Mouse (Mus musculus): ENCODE measurements around the gene Gk5. TPM values are rescaled to one million over a fixed set of nuclear protein-coding genes. Genes with fewer than 3 reads are reported as not detected.
A peak's percentile ranks its signal among the peaks of the same experiment; 100 is the strongest.
"Not testable (repeated sequence)": the region's sequence is repeated elsewhere in the genome, so short reads cannot be mapped to it uniquely, and the experiment has no call there.

The Gk5 gene
- polyA plus RNA-seq, 1 experiment from 2014 or later: 4.4 TPM

- ATAC-seq (ENCODE audit: low FRiP score): no peak
- no peak overlapping the region for H3K9ac ChIP-seq
- no peak overlapping the region for H3K4me2 ChIP-seq (replicated peaks)
- H3K4me3 ChIP-seq: no peak overlapping the region
- H3K9me3 ChIP-seq (replicated peaks): no peaks in the 10 kb centered on the region
- H3K27me3 ChIP-seq: no peaks in the 10 kb centered on the region
- 52% methylated on average over 4 of the region's 4 CpGs for WGBS
- H3K36me3 ChIP-seq: no peaks in the 10 kb centered on the region
- no peak overlapping the region for H3K27ac ChIP-seq
- H3K4me1 ChIP-seq: no peaks in the 10 kb centered on the region
Observed at GRCm38 (mm10) chr9:96158431-96158830, 39.3 kb downstream of the Gk5 start.

- H3K9me3 ChIP-seq (replicated peaks): no peaks in the 10 kb centered on the region
- no peak overlapping the region for H3K9ac ChIP-seq
- no peaks in the 10 kb centered on the region for H3K4me1 ChIP-seq
- no peak overlapping the region for H3K27ac ChIP-seq
- H3K4me3 ChIP-seq: no peak overlapping the region
- H3K4me2 ChIP-seq (replicated peaks): no peak overlapping the region
- WGBS: 84% methylated on average over 3 of the region's 3 CpGs
- no peak for ATAC-seq (ENCODE audit: low FRiP score)
- H3K27me3 ChIP-seq: no peaks in the 10 kb centered on the region
- no peaks in the 10 kb centered on the region for H3K36me3 ChIP-seq
Observed at GRCm38 (mm10) chr9:96159047-96159446, 39.9 kb downstream of the Gk5 start.

GRCm38 (mm10) chr9:96160767-96161166, 41.6 kb downstream of the Gk5 start:
- Histone ChIP-seq H3K27me3 (no peaks in the 10 kb centered on the region), H3K36me3 (no peaks in the 10 kb centered on the region)
- 67% methylated on average over 3 of the region's 3 CpGs for WGBS

GRCm38 (mm10) chr9:96162421-96162820, 43.3 kb downstream of the Gk5 start:
- no peak overlapping the region for H3K4me3 ChIP-seq
- H3K27ac ChIP-seq: no peak overlapping the region
- no peak for ATAC-seq (ENCODE audit: low FRiP score)
- no peak overlapping the region for H3K4me2 ChIP-seq (replicated peaks)
- no peaks in the 10 kb centered on the region for H3K36me3 ChIP-seq
- H3K27me3 ChIP-seq: no peaks in the 10 kb centered on the region
- 73% methylated on average over 5 of the region's 5 CpGs for whole genome bisulfite sequencing
- no peaks in the 10 kb centered on the region for H3K9me3 ChIP-seq (replicated peaks)
- H3K4me1 ChIP-seq: no peaks in the 10 kb centered on the region
- H3K9ac ChIP-seq: no peak overlapping the region

More at GRCm38 (mm10) chr9:96160767-96161166, 41.6 kb downstream of the Gk5 start:
- no peak overlapping the region for H3K4me2 ChIP-seq (replicated peaks)
- no peak overlapping the region for H3K27ac ChIP-seq
- ATAC-seq (ENCODE audit: low FRiP score): no peak
- H3K9ac ChIP-seq: no peak overlapping the region
- no peaks in the 10 kb centered on the region for H3K4me1 ChIP-seq
- no peak overlapping the region for H3K4me3 ChIP-seq
- no peaks in the 10 kb centered on the region for H3K9me3 ChIP-seq (replicated peaks)

- H3K4me1 ChIP-seq: no peaks in the 10 kb centered on the region
- 99% methylated on average over 7 of the region's 7 CpGs for WGBS
- H3K4me2 ChIP-seq (replicated peaks): no peak overlapping the region
- H3K36me3 ChIP-seq: no peaks in the 10 kb centered on the region
- H3K9ac ChIP-seq: no peak overlapping the region
- H3K27ac ChIP-seq: no peak overlapping the region
- no peak overlapping the region for H3K4me3 ChIP-seq
- no peaks in the 10 kb centered on the region for H3K27me3 ChIP-seq
- no peak for ATAC-seq (ENCODE audit: low FRiP score)
- no peaks in the 10 kb centered on the region for H3K9me3 ChIP-seq (replicated peaks)
Observed at GRCm38 (mm10) chr9:96163443-96163842, 44.3 kb downstream of the Gk5 start.

- not testable (repeated sequence) for H3K27me3 ChIP-seq; H3K4me1 ChIP-seq; ATAC-seq (ENCODE audit: low FRiP score); H3K9me3 ChIP-seq (replicated peaks); H3K27ac ChIP-seq; H3K4me2 ChIP-seq (replicated peaks); H3K4me3 ChIP-seq; H3K36me3 ChIP-seq; H3K9ac ChIP-seq
- WGBS: 93% methylated on average over 15 of the region's 15 CpGs
Observed at GRCm38 (mm10) chr9:96163983-96164382, 44.8 kb downstream of the Gk5 start.

- no peak overlapping the region for H3K4me2 ChIP-seq (replicated peaks)
- H3K4me3 ChIP-seq: no peak overlapping the region
- H3K27ac ChIP-seq: no peak overlapping the region
- no peaks in the 10 kb centered on the region for H3K36me3 ChIP-seq
- no peaks in the 10 kb centered on the region for H3K4me1 ChIP-seq
- no peaks in the 10 kb centered on the region for H3K27me3 ChIP-seq
- 0 out of 2 replicates have a peak, but pooled peaks have one; percentile 32 for ATAC-seq (ENCODE audit: low FRiP score)
- no peak overlapping the region for H3K9ac ChIP-seq
- H3K9me3 ChIP-seq (replicated peaks): no peaks in the 10 kb centered on the region
- 17% methylated on average over 5 of the region's 5 CpGs for WGBS
Observed at GRCm38 (mm10) chr9:96167168-96167585, 48.0 kb downstream of the Gk5 start.

- Histone ChIP-seq H3K9ac (no peak overlapping the region), H3K4me1 (no peaks in the 10 kb centered on the region), H3K36me3 (no peaks in the 10 kb centered on the region), H3K4me3 (no peak overlapping the region), H3K27me3 (no peaks in the 10 kb centered on the region), H3K9me3 (replicated peaks) (no peaks in the 10 kb centered on the region), H3K27ac (no peak overlapping the region), H3K4me2 (replicated peaks) (no peak overlapping the region)
- 75% methylated on average over 3 of the region's 3 CpGs for WGBS
- ATAC-seq (ENCODE audit: low FRiP score): no peak
Observed at GRCm38 (mm10) chr9:96170600-96170999, 51.4 kb downstream of the Gk5 start.

GRCm38 (mm10) chr9:96184909-96185308, 65.7 kb downstream of the Gk5 start:
- no peak overlapping the region for H3K4me3 ChIP-seq
- 91% methylated on average over 4 of the region's 4 CpGs for WGBS
- no peaks in the 10 kb centered on the region for H3K9me3 ChIP-seq (replicated peaks)
- no peak overlapping the region for H3K4me2 ChIP-seq (replicated peaks)
- no peak overlapping the region for H3K27ac ChIP-seq
- H3K9ac ChIP-seq: no peak overlapping the region
- H3K4me1 ChIP-seq: no peaks in the 10 kb centered on the region
- ATAC-seq (ENCODE audit: low FRiP score): no peak
- no peaks in the 10 kb centered on the region for H3K27me3 ChIP-seq
- no peaks in the 10 kb centered on the region for H3K36me3 ChIP-seq

- no peak for ATAC-seq (ENCODE audit: low FRiP score)
- no peaks in the 10 kb centered on the region for H3K27me3 ChIP-seq
- H3K4me2 ChIP-seq (replicated peaks): no peak overlapping the region
- no peaks in the 10 kb centered on the region for H3K36me3 ChIP-seq
- H3K9me3 ChIP-seq (replicated peaks): no peaks in the 10 kb centered on the region
- no peak overlapping the region for H3K27ac ChIP-seq
- H3K4me3 ChIP-seq: no peak overlapping the region
- no peaks in the 10 kb centered on the region for H3K4me1 ChIP-seq
- 72% methylated on average over 7 of the region's 7 CpGs for WGBS
- no peak overlapping the region for H3K9ac ChIP-seq
Observed at GRCm38 (mm10) chr9:96186701-96187100, 67.5 kb downstream of the Gk5 start.

GRCm38 (mm10) chr9:96195885-96196622, 76.9 kb downstream of the Gk5 start, which contains the start of gene Tfdp2:
TSS of gene Tfdp2 (plus strand) at chr9:96196275.
- WGBS: 1% methylated on average over 70 of the region's 81 CpGs
- peak within 1 kb of the TSS; percentile 76 for H3K9ac ChIP-seq
- H3K9me3 ChIP-seq (replicated peaks): no peaks in the 10 kb centered on the region
- H3K27me3 ChIP-seq: no peaks in the 10 kb centered on the region
- no peaks in the 10 kb centered on the region for H3K36me3 ChIP-seq
- H3K4me2 ChIP-seq (replicated peaks): peak within 1 kb of the TSS; percentile 99
- H3K27ac ChIP-seq: peak within 1 kb of the TSS; percentile 77
- peak within 1 kb of the TSS; percentile 68 for H3K4me3 ChIP-seq
- H3K4me1 ChIP-seq: peaks cover 19% of the 10 kb centered on the region
- peak; percentile 99 for ATAC-seq (ENCODE audit: low FRiP score)

GRCm38 (mm10) chr9:96196636-96197181, 77.5 kb downstream of the Gk5 start:
- WGBS: under 1% methylated on average over 20 of the region's 20 CpGs
- Histone ChIP-seq H3K9ac (peak overlapping the region; percentile 76), H3K4me1 (peaks cover 19% of the 10 kb centered on the region), H3K27me3 (no peaks in the 10 kb centered on the region), H3K36me3 (no peaks in the 10 kb centered on the region), H3K27ac (peak overlapping the region; percentile 77), H3K9me3 (replicated peaks) (no peaks in the 10 kb centered on the region), H3K4me3 (peak overlapping the region; percentile 68), H3K4me2 (replicated peaks) (peak overlapping the region; percentile 99)
- ATAC-seq (ENCODE audit: low FRiP score): no peak

- 76% methylated on average over 9 of the region's 9 CpGs for WGBS
- Histone ChIP-seq H3K9me3 (replicated peaks) (no peaks in the 10 kb centered on the region), H3K36me3 (no peaks in the 10 kb centered on the region), H3K4me2 (replicated peaks) (peak overlapping the region; percentile 99; the same call in 1 of the 2 replicates), H3K4me1 (peaks cover 19% of the 10 kb centered on the region), H3K4me3 (no peak overlapping the region), H3K9ac (no peak overlapping the region), H3K27me3 (no peaks in the 10 kb centered on the region), H3K27ac (no peak overlapping the region)
- ATAC-seq (ENCODE audit: low FRiP score): no peak
Observed at GRCm38 (mm10) chr9:96197806-96198205, 78.6 kb downstream of the Gk5 start.

Measured in hindbrain, embryonic 12.5 days (tissue).